Mouse (Mus musculus): ENCODE data around the gene Vmn2r16.

Vmn2r16 gene

GRCm38 (mm10) chr5:109329862-109330261 lies at the start of gene Vmn2r16:
Gene Vmn2r16, plus strand, starts transcription at chr5:109330162.
- in situ Hi-C loops (cut with MboI): no loop called here

- in situ Hi-C loops (cut with MboI): no loop called here
Measured at GRCm38 (mm10) chr5:109294655-109295054, 35.3 kb upstream of the Vmn2r16 start.

- in situ Hi-C loops (cut with MboI): no loop called here
Measured at GRCm38 (mm10) chr5:109297544-109297943, 32.4 kb upstream of the Vmn2r16 start, which contains the start of gene Vmn2r15. Gene Vmn2r15, minus strand, starts transcription at chr5:109297644.

GRCm38 (mm10) chr5:109419388-109419787 lies 89.4 kb downstream of the Vmn2r16 start, which contains the start of gene Vmn2r17:
Gene Vmn2r17, plus strand, starts transcription at chr5:109419688.
- in situ Hi-C loops (cut with MboI): no loop called here
